Mouse (Mus musculus) ES-E14 (cell line): Measurements from ENCODE around the gene Zbtb2.

Experiments
- HCFC1 ChIP-seq: IDR thresholded peaks from 2 replicates; pipeline ENCODE4 v1.6.1; 2012; ENCODE audit warnings: low read length, inconsistent platforms, borderline replicate concordance; ENCODE audit not compliant: insufficient read depth
- ZC3H11A ChIP-seq: IDR thresholded peaks from 2 replicates; pipeline ENCODE4 v1.6.1; 2012; ENCODE audit warnings: low read depth, mild to moderate bottlenecking, inconsistent platforms, low read length, borderline replicate concordance
- ZNF384 ChIP-seq: IDR thresholded peaks from 2 replicates; pipeline ENCODE4 v1.6.1; 2012; ENCODE audit warnings: low read depth, low read length, inconsistent platforms

- TF ChIP-seq ZC3H11A = no peak
- TF ChIP-seq ZNF384 = no peak
- TF ChIP-seq HCFC1 = peak; percentile 51; the same call in 1 of the 2 replicates
Observed at GRCm38 (mm10) chr10:4386609-4387591, 1.0 kb downstream of the Zbtb2 start.
